Mouse (Mus musculus) CH12.LX (cell line): Measurements from ENCODE around the gene Pcolce.

Experiments used
- CTCF ChIP-seq, 2 experiments: IDR thresholded peaks in 1 of 2; conservative IDR thresholded peaks in 1 of 2; 2 replicates each; pipeline ENCODE4 v1.5.1; 2011 to 2012; ENCODE audit warnings: low read depth in 2 of 2, low read length in 2 of 2, improper control_type of control experiment in 1 of 2, inconsistent platforms in 1 of 2, mild to moderate bottlenecking in 1 of 2, moderate library complexity in 1 of 2
- E2F4 ChIP-seq: IDR thresholded peaks from 2 replicates; pipeline ENCODE4 v1.6.1; 2011; ENCODE audit warnings: low read depth, low read length, improper control_type of control experiment; ENCODE audit not compliant: insufficient replicate concordance
- GABPA ChIP-seq: IDR thresholded peaks from 2 replicates; pipeline ENCODE4 v1.6.1; 2012; ENCODE audit warnings: low read depth, low read length, improper control_type of control experiment, inconsistent platforms; ENCODE audit not compliant: insufficient replicate concordance
- HCFC1 ChIP-seq: IDR thresholded peaks from 2 replicates; pipeline ENCODE4 v1.6.1; 2012; ENCODE audit warnings: low read depth, mild to moderate bottlenecking, inconsistent platforms, low read length, improper control_type of control experiment
- POLR2A ChIP-seq: IDR thresholded peaks from 2 replicates; pipeline ENCODE4 v1.6.1; 2011; ENCODE audit warnings: low read depth, mild to moderate bottlenecking, improper control_type of control experiment, low read length
- UBTF ChIP-seq: IDR thresholded peaks from 2 replicates; pipeline ENCODE4 v1.6.1; 2012; ENCODE audit warnings: low read depth, mild to moderate bottlenecking, inconsistent platforms, low read length, improper control_type of control experiment, moderate library complexity
- ZC3H11A ChIP-seq: IDR thresholded peaks from 2 replicates; pipeline ENCODE4 v1.6.1; 2012; ENCODE audit warnings: low read depth, mild to moderate bottlenecking, inconsistent platforms, low read length, improper control_type of control experiment

- TF ChIP-seq HCFC1 (no peak), POLR2A (peak; percentile 49), CTCF (conservative IDR thresholded peaks at IDR 0.05 in 1 of 2, IDR thresholded peaks at IDR 0.05 in 1 of 2; ENCODE audit: low read depth in 2 of 2, low read length in 2 of 2) (no peak), GABPA (no peak), UBTF (no peak), E2F4 (no peak), ZC3H11A (no peak)
Measured at GRCm38 (mm10) chr5:137569665-137570064, 43.9 kb downstream of the Pcolce start, which contains the start of gene Tfr2.
